Mouse (Mus musculus) G1E (cell line): ENCODE data around the gene Tshz2. TPM values are rescaled to one million over a fixed set of nuclear protein-coding genes. Genes with fewer than 3 reads are reported as not detected.
"Not testable (repeated sequence)": the region's sequence is repeated elsewhere in the genome, so short reads cannot be mapped to it uniquely, and the experiment has no call there.

ENCODE experiments used
- ATAC-seq: 2 replicates; pipeline ENCODE4 v1.8.0; 2016; ENCODE audit warnings: mild to moderate bottlenecking; ENCODE audit not compliant: insufficient number of reproducible peaks, poor library complexity, low FRiP score, severe bottlenecking; ENCODE audit errors: extremely low read depth
- DNase-seq: peaks from one replicate; pipeline ENCODE4 v3.0.0; 2012; ENCODE audit warnings: low spot score
- H3K27me3 ChIP-seq: 2 replicates; pipeline ENCODE4 v1.6.1; 2012; ENCODE audit warnings: mild to moderate bottlenecking, low read length, inconsistent platforms; ENCODE audit not compliant: insufficient read depth
- H3K36me3 ChIP-seq: replicated peaks from 2 replicates; pipeline ENCODE3; 2012; ENCODE audit warnings: mild to moderate bottlenecking, inconsistent platforms
- H3K4me1 ChIP-seq: 2 replicates; pipeline ENCODE4 v1.6.1; 2012; ENCODE audit warnings: low read depth, low read length, inconsistent platforms, mixed read lengths; ENCODE audit not compliant: insufficient read depth
- H3K4me3 ChIP-seq: 2 replicates; pipeline ENCODE4 v1.5.1; 2012; ENCODE audit warnings: low read depth, mild to moderate bottlenecking, inconsistent platforms, low read length, moderate library complexity, mixed read lengths
- H3K9me3 ChIP-seq: replicated peaks from 2 replicates; pipeline ENCODE4 v1.6.1; 2012; ENCODE audit warnings: inconsistent platforms
- CTCF ChIP-seq: IDR thresholded peaks from 2 replicates; pipeline ENCODE4 v1.5.1; 2012; ENCODE audit warnings: low read depth, low read length, inconsistent platforms, mixed read lengths
- GATA1 ChIP-seq: IDR thresholded peaks from 2 replicates; pipeline ENCODE4 v1.6.1; 2012; ENCODE audit warnings: borderline replicate concordance, low read length, inconsistent platforms, mixed read lengths
- GATA2 ChIP-seq: IDR thresholded peaks from 2 replicates; pipeline ENCODE4 v1.6.1; 2012; ENCODE audit warnings: low read depth, low read length, inconsistent platforms, borderline replicate concordance
- POLR2AphosphoS5 ChIP-seq: IDR thresholded peaks from 2 replicates; pipeline ENCODE4 v1.6.1; 2012; ENCODE audit warnings: low read depth, low read length, inconsistent platforms; ENCODE audit not compliant: insufficient replicate concordance
- TAL1 ChIP-seq: conservative IDR thresholded peaks from 2 replicates; pipeline ENCODE4 v1.6.1; 2012; ENCODE audit warnings: low read depth, low read length, inconsistent platforms, mixed read lengths
- polyA plus RNA-seq: library from polyadenylated mRNA; stranded (reverse); fragments of >175 nt; gene quantifications from 2 replicates; pipeline ENCODE4 v1.2.3, GENCODE M21; 2012
- total RNA-seq, 2 experiments: library from RNA; stranded (forward) in 1 of 2; stranded (reverse) in 1 of 2; fragments of 200-1000 nt in 1 of 2; fragments of >200 nt in 1 of 2; fragmentation: Nextera tagmentation in 1 of 2; gene quantifications; 2 replicates each; pipeline ENCODE4 v1.2.3; 2014 to 2017

Gene Tshz2
- total and polyA plus RNA-seq, 3 experiments = 0.16 TPM; not detected in 2

DNA sequence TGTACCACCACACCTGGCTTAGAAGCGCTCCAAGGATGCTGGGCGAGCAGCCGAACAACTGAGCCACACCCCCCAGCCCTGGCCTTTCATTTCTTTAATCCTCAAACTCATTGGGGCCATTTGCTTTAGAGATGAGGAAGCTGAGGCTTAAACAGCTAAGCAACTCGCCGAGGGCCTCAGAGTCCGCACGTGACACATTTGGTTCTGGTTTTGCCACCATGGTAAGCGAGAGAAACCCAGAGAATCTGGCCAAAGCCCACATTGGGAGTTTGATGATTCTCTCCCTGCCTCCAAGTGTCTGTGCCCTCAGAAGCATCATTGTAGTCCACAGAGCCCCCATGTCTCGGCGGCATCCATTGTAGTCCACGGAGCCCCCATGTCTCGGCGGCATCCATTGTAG, 205.7 kb downstream of the Tshz2 start:
- H3K9me3 ChIP-seq = peaks cover 83% of the 10 kb centered on the region
- H3K36me3 ChIP-seq = no peaks in the 10 kb centered on the region
- ATAC-seq (no peak), DNase-seq (no peak)
- TF ChIP-seq CTCF = no peak
- TF ChIP-seq GATA1 = no peak
- TF ChIP-seq POLR2AphosphoS5 = no peak
- no peak for TF ChIP-seq TAL1
- no peak for TF ChIP-seq GATA2
- H3K4me3 ChIP-seq = no peak overlapping the region
- H3K27me3 ChIP-seq = no peaks in the 10 kb centered on the region
- H3K4me1 ChIP-seq = no peaks in the 10 kb centered on the region

DNA sequence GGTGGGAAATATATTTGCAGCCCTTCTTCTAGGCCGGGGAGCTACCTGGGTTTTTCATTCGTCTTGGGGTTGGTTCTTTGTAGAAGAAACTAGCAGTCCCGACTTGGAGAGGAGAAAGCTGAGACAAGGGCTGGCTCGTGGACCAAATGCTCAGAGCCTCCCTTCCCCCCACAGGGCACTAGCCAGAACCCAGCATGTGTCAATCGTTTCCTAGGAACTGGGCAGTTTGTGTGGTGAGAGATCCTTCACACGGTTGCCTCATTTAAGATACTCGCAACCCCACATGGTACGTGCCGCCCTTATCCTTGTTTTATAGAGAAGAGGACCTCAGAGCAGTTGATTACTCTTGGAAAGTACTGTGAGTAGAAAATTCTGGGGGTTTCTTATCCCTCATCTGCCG, 208.6 kb downstream of the Tshz2 start:
- ATAC-seq (no peak), DNase-seq (no peak)
- H3K4me3 ChIP-seq = no peak overlapping the region
- TF ChIP-seq GATA2 (no peak), POLR2AphosphoS5 (no peak), CTCF (no peak), GATA1 (no peak), TAL1 (no peak)
- no peaks in the 10 kb centered on the region for H3K27me3 ChIP-seq
- H3K36me3 ChIP-seq = no peaks in the 10 kb centered on the region
- H3K9me3 ChIP-seq = peaks cover 81% of the 10 kb centered on the region
- no peaks in the 10 kb centered on the region for H3K4me1 ChIP-seq

DNA sequence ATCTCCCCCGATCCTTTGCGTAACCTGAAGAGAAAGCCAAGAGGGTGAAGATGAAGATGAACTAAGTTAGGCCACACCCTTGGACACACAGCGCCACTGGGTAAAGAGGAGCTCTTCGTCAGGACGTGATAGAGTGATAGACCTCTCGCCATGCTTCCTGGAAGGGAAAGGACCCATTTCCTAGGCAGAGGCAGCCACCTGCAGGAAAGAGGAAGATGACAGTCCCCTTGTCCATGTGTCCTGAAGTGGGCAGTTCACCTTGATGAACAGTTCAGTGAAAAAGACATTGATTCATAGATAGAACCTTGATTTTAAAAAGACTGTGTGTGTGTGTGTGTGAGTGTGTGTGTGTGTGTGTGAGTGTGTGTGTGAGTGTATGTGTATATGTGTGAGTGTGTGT, 209.7 kb downstream of the Tshz2 start:
- no peaks in the 10 kb centered on the region for H3K27me3 ChIP-seq
- no peak overlapping the region for H3K4me3 ChIP-seq
- ATAC-seq (no peak), DNase-seq (no peak)
- H3K36me3 ChIP-seq = no peaks in the 10 kb centered on the region
- H3K9me3 ChIP-seq = peaks cover 86% of the 10 kb centered on the region
- no peak for TF ChIP-seq POLR2AphosphoS5
- TF ChIP-seq TAL1 = no peak
- no peak for TF ChIP-seq GATA2
- no peak for TF ChIP-seq GATA1
- TF ChIP-seq CTCF = no peak
- no peaks in the 10 kb centered on the region for H3K4me1 ChIP-seq

DNA sequence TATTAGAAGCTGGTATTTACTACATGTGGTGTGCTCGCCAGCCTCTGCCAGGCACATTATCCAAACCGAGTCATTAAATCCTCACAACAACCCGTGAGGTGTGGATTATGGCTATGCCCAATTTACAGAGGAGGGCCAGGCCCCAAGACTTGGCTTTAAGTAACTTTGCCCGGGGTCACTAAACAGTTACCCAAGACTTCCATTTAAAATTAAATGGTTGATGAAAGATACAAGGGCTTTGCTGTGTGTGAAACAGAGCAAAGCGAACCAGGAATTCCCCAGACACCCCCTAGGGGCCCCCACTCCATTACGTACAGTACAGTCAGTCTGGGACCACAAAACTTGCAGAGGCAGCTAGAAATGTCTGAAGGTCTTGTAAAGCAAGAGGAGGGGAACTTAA, 210.7 kb downstream of the Tshz2 start:
- no peaks in the 10 kb centered on the region for H3K4me1 ChIP-seq
- H3K4me3 ChIP-seq = no peak overlapping the region
- ATAC-seq (no peak), DNase-seq (no peak)
- H3K9me3 ChIP-seq = peaks cover 90% of the 10 kb centered on the region
- no peaks in the 10 kb centered on the region for H3K36me3 ChIP-seq
- TF ChIP-seq GATA1 (no peak), TAL1 (no peak), GATA2 (no peak), CTCF (no peak), POLR2AphosphoS5 (no peak)
- H3K27me3 ChIP-seq = no peaks in the 10 kb centered on the region

DNA sequence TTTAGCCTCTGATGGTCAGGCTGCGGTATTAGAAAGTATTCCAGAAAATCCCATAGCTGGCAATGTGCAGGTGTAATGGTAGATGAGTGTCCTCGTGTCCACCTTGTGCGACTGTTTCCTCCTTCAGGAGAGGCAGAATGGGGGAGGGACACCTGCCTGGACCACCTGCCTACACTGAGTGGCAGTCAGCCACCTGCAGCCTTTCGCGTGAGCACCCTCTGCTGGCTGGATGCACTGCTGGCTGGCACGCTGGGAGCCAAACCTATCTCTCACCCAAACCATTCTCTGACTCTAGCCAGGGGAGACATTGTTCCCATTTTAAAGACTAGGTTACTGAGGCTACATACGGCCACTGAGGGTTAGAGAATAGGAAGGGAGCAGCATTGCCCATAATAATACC, 216.3 kb downstream of the Tshz2 start:
- no peak for DNase-seq
- H3K4me3 ChIP-seq = no peak overlapping the region; the same call in 1 of the 2 replicates
- no peak for ATAC-seq
- TF ChIP-seq GATA2 (no peak), GATA1 (no peak), TAL1 (no peak), POLR2AphosphoS5 (no peak), CTCF (no peak)
- H3K27me3 ChIP-seq = no peaks in the 10 kb centered on the region
- H3K36me3 ChIP-seq = no peaks in the 10 kb centered on the region
- H3K9me3 ChIP-seq = peaks cover 91% of the 10 kb centered on the region
- H3K4me1 ChIP-seq = no peaks in the 10 kb centered on the region

DNA sequence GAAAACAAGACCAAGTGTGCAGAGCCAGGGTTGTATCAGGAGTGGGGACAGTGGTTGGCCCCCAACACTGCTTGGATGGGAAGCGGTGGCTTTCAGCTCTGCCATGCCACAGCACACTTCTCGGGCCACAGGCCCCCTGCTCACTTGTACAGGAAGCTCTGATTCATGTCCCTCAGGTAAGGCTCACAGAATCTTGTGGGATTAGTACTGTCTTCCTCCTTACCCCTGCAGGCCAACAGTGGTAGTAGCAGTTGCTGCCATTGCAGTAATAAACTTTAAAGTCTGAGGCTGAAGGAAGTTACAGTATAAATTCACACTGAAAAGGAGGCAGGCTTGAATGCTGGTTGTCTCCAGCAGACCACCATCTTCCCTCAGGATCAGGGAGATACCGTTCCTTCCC, 216.7 kb downstream of the Tshz2 start:
- Histone ChIP-seq H3K4me3 (no peak overlapping the region), H3K9me3 (peaks cover 93% of the 10 kb centered on the region), H3K27me3 (no peaks in the 10 kb centered on the region), H3K4me1 (no peaks in the 10 kb centered on the region), H3K36me3 (no peaks in the 10 kb centered on the region)
- ATAC-seq (no peak), DNase-seq (no peak)
- TF ChIP-seq GATA1 (no peak), GATA2 (no peak), CTCF (no peak), POLR2AphosphoS5 (no peak), TAL1 (no peak)

DNA sequence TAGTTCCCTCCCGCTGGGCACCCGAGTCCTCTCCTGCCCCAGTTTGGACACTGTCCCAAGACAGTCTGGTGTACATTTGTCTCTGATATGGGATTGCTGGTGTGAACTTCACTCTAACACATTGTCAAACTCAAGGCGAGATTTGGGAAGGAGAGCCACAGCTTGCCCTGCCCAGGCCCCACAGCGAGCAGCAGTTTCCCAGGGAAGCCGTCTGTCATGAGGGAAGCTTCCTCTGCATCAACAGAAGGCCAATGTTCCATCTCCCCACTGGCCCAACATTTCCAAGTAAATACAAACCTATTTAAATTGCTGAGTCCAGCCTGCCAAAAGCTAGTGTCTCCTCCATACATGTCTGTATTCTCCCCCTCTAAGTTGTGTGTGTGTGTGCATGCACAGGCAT, 218.8 kb downstream of the Tshz2 start:
- Histone ChIP-seq H3K4me1 (no peaks in the 10 kb centered on the region), H3K4me3 (no peak overlapping the region), H3K36me3 (no peaks in the 10 kb centered on the region), H3K9me3 (peaks cover 90% of the 10 kb centered on the region), H3K27me3 (no peaks in the 10 kb centered on the region)
- TF ChIP-seq GATA2 (no peak), CTCF (no peak), GATA1 (no peak), POLR2AphosphoS5 (no peak), TAL1 (no peak)
- DNase-seq = no peak
- no peak for ATAC-seq

DNA sequence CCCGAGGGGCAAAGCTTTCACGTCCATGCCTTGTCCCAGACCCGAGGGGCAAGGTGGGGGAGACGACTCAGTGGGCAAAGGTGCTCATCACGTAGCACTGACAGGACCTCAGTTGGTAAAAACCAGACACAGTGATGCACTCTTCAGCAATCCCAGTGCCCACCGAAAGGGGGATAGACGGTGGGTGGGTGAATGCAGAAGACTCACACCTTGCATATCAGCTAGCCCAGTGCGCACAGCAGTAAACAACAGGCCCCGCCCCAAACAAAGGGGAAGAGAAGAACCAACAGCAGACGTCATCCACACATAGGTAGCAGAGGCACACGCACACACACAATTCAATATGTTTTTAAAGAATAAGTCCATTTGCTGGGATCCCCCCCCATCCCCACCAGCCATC, 221.7 kb downstream of the Tshz2 start:
- ATAC-seq (no peak), DNase-seq (no peak)
- TF ChIP-seq POLR2AphosphoS5 (no peak), TAL1 (no peak), GATA2 (no peak), GATA1 (no peak), CTCF (no peak)
- peaks cover 87% of the 10 kb centered on the region for H3K9me3 ChIP-seq
- H3K4me3 ChIP-seq = no peak overlapping the region
- H3K36me3 ChIP-seq = no peaks in the 10 kb centered on the region
- no peaks in the 10 kb centered on the region for H3K27me3 ChIP-seq
- H3K4me1 ChIP-seq = no peaks in the 10 kb centered on the region

DNA sequence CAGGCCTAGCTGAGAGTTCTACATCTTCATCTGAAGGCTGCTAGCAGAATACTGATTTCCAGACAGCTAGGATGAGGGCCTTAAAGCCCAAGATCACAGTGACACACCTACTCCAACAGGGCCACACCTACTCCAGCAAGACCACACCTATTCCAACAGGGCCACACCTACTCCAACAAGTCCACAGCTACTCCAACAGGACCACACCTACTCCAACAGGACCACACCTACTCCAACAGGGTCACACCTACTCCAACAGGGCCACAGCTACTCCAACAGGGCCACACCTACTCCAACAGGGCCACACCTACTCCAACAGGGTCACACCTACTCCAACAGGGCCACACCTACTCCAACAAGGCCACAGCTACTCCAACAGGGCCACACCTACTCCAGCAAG, 224.2 kb downstream of the Tshz2 start:
- H3K9me3 ChIP-seq = peaks cover 81% of the 10 kb centered on the region
- not testable (repeated sequence) for H3K4me1 ChIP-seq, H3K4me3 ChIP-seq, DNase-seq, ATAC-seq, H3K27me3 ChIP-seq, H3K36me3 ChIP-seq
